Mouse (Mus musculus) frontal cortex, postnatal 36 days (tissue): ENCODE results near the gene Samd4b.
"Not testable (repeated sequence)": the region's sequence is repeated elsewhere in the genome, so short reads cannot be mapped to it uniquely, and the experiment has no call there.

ENCODE experiments used
- DNase-seq, 2 experiments: peaks; one replicate each; pipeline ENCODE4 v3.0.0; 2022; ENCODE audit warnings: low spot score in 2 of 2

The Samd4b gene

GRCm38 (mm10) chr7:28401030-28401429, 196.9 kb downstream of the Samd4b start:
- no peak for DNase-seq

DNA sequence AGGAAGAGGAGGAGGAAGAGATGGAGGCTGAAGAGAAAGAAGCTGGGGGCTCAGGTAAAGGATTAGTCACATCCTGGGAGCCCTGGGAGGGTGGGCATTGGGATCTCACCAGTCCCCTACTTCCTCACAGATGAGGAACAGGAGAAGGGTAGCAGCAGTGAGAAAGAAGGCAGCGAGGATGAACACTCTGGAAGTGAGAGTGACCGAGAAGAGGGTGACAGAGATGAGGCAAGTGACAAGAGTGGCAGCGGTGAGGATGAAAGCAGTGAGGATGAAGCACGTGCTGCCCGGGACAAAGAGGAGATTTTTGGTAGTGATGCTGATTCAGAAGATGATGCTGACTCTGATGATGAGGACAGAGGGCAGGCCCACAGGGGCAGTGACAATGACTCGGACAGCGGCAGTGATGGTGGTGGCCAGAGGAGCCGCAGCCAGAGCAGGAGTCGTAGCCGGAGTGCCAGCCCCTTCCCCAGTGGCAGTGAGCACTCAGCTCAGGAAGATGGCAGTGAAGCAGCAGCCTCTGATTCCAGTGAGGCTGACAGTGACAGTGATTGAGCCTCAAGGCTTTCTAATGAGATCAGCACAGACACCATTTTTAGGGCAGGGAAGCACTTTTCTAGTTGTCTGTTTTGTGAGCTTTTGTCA, 199.1 kb downstream of the Samd4b start:
- DNase-seq = no peak

GRCm38 (mm10) chr7:28398000-28398399, 199.9 kb downstream of the Samd4b start:
- DNase-seq = no peak

DNA sequence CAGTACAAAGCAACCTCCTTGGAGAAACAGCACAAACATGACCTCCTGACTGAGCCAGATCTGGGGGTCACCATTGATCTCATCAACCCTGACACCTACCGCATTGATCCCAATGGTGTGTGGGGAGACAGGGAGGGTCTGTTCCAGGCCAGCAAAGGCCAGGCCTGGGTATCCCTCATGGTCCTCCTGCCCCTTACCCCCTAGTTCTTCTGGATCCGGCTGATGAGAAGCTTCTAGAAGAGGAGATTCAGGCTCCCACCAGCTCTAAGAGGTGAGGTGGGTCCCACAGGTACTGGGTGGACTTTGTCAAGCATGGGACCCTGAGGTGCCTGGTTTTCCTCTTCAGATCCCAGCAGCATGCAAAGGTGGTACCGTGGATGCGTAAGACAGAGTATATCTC, 202.5 kb downstream of the Samd4b start:
- no peak for DNase-seq

DNA sequence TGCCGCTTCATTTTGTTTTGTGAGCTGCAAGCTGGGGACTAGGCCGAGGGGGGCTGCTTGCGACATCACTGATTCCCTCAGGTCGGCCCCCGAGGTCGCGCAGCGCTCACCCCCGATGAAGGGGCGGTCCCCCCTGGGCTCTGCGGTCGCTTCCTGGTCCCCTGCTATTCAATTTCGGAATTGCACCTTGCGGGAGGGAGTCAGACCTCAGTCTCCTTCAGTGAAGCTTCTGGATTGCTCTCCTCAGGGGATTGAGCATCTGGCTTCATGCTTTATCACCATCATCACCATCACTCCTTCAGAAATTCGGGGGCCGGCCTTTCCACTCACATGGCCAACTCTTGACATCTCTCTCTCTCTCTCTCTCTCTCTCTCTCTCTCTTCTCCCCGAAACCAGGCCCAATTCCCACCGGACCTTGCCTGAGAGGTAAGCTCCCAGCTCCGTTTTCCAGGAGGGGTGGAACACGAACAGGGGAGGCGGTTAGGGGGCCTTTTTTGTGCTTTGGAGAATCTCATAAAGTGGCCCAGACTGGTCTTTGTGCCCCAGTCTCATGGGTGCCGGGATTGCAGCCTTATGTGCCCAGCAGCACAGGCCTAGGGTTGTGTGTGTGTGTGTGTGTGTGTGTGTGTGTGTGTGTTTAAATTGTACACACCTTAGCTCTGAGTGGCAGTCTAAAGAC, 204.5 kb downstream of the Samd4b start:
- no peak for DNase-seq

GRCm38 (mm10) chr7:28392429-28393271, 205.3 kb downstream of the Samd4b start, which contains the start of the genes Med29 and Paf1:
Gene Med29, minus strand, starts transcription at chr7:28392708.
Gene Paf1, plus strand, starts transcription at chr7:28392951.
- peak; percentile 96 to 98 for DNase-seq

GRCm38 (mm10) chr7:28390331-28390730, 207.6 kb downstream of the Samd4b start:
- no peak for DNase-seq

- DNase-seq = not testable (repeated sequence)
Measured at GRCm38 (mm10) chr7:28387384-28387783, 210.6 kb downstream of the Samd4b start.

GRCm38 (mm10) chr7:28386877-28387276, 211.1 kb downstream of the Samd4b start:
- not testable (repeated sequence) for DNase-seq

DNA sequence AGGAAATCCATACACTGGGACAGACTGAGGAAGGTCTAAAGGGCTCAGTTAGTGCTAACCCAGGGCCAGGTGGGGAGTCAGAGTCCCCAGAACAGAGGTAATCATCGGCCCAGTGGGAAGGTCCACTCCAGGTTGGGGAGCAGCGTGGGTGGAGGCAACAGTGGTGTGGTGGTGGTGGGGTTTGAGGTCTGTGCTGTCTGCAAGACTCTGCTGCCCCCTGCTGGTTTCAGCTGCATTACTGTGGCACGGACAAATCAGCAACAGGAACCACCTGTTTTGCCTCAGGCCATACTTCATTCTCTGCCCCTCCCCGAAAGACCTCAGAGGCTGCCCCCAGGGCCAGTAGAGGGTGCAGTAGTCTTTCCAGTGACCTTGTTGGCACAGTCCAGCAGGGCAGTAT, 211.5 kb downstream of the Samd4b start:
- peak; percentile 71 to 79 for DNase-seq

DNA sequence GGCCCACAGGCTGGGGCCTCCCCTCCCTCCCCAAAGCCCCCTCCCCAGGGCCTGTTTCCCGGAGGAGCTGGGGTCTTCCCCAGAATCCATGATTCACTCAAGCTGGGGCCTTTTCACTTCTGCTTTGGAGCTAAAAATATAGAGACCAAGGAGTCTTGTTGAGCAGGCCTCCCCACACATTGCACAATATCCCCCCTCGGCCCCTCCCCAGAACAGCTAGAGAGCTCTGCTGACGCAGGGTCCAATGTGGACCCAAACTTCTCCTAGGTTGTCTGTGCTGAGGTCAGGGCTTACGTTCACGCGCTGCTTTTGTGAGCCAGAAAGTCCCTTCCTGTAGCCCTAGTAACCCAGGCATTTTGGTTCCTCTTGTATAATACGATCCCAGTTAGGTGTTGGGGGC, 211.9 kb downstream of the Samd4b start:
- no peak for DNase-seq

DNA sequence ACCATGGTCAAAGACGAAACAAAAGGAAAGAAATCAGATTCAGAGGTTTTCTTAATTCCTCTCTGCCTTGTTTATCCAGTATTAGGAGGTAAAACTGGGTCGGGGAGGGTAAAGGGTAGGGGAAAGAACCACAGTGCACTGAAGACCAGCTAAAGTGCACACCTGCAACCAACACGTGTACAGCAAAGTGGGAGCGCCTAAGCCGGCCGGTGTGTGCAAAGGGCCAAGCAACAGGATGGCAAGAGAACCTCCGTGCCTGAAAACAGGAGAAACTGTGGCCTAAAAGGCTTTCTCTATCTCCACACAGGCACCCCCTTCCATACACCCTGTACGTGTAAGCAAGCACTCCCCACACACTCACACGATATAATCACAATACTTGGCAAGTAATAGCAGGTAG, 212.7 kb downstream of the Samd4b start:
- no peak for DNase-seq

DNA sequence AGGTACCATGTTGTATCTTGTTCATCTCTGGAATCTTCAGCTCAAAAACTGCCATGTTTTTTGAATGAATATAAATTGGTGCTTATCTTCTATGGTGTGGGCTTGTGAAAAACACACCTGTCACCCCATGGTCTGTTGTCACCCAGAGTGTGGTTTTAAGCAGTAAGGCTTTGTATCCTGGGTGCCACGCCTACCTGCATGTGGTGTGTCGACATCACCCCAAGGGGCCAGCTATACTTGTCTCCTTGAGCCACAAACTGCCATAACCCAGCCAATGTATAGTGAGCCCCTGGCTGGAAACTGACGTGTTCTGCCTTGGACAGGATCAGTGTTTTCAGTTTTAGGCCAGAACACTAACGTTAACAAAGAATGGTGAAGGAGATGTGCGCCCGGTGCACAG, 213.8 kb downstream of the Samd4b start:
- DNase-seq = no peak

DNA sequence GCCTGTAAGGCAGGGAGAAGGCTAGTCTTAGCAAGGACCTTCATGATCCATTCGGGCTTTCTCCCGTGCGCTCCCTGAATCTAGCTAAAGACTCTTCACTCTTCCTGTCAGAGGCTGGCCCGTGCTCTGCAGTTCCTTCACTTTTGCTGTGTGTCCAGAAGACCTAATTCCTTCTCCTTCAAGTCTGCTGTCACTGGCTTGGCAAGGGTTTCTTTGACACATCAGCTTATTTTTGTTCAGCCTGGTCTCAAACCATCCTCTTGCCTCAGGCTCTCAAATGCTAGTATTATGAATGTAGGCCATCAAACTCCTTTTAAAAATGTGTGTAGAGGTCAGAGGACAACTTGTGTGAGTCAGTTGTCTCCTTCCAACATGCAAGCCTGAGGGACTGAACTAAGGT, 214.3 kb downstream of the Samd4b start:
- no peak for DNase-seq

- peak; percentile 68 to 77 for DNase-seq
Measured at GRCm38 (mm10) chr7:28382981-28383396, 215.0 kb downstream of the Samd4b start.

- no peak for DNase-seq
Measured at GRCm38 (mm10) chr7:28382347-28382951, 215.5 kb downstream of the Samd4b start.

DNA sequence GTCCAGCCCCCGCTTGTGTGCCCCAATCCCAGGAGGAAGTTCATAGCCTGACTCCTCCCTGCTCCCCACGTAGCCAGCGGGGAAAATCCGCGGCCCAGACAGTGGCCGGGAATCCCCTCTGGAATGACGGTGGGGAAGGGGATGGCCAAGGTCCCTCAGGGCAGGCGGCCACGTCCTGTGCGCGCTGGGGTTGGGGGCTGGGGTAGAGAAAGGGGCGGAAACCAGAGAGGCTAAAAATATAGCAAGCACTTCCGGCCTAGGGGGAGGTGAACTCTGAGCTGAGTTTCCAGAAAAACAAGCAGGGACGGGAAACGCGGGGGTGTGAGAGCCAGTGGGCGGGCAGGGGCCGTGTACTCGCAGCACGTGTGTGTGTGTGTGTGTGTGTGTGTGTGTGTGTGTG, 216.0 kb downstream of the Samd4b start:
- no peak for DNase-seq

DNA sequence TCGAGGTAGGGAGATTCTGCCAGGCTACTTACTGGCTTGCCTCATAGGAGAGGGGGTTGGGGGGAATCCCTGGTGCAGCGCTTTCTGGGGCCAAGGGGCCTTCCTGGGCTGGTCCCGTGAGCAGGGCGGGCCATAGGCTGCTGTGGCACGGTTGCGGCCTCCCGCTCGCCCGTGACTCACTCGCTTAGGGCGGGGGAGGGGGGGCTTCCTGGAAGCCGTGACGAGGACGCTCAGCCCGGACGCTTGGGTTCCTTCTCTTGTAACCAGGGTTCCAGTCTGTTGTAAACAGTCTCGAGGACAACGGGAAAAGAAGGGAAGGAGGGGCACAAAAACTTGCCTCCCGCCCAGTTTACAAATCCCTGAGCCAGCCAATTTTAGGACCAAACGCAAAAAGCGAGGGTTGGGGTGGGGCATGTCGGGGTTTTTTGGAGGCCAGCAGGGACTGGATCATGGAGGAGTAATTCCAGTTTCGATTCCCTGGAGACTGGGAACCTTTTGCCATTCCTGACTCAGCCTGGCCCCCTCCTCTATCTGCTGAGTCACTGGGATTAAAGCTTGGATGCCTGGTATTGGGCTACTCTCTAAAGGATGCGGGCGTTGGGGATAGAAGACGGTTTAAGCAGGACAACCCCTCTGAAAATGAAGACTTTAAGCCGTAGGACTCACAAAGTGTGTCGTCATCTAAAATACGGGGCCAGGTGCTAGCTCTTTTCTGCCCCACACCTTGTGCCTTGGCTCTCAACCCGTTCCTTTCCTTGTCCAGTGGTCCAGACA, 216.7 kb downstream of the Samd4b start:
- no peak for DNase-seq

DNA sequence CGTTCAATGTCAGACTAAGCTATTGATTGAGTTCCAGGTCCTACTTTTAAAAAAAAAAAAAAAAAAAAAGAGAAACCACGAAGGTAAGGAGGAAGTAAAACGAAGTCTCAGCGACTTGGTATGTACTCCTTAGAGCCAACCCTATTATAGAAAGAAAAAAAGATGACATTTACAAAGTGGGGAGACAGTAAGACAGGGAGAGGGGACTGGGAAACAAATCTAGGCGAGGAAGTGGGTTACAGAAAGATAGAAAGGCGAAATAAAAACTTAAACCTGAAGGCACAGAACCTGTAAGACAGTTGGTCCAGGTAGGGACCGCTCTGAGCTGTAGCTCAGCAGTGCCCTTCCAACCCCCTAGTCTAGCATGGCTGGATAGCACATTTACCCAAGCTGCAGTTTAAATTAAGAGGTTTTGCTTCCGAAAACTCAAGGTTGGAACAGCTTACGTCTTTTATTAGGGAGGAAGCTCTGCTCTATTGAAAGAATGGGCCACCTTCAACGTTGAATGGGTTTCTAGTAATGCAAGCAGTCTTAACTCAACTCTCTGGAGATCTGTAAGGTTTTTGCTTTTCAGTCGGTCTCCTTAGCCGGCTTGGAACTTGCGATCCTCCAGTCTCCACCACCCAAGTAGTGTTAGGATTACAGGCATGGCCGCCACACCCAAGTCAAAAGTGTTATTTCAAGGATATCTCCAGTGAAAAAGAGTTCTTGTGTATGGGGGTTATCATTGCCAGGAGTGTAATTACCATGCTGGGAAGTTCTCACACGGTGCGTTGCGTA, 217.5 kb downstream of the Samd4b start, which contains the start of gene Zfp36:
Gene Zfp36, minus strand, starts transcription at position 17 of the 780 bp plus-strand sequence.
- no peak for DNase-seq
